Mouse (Mus musculus) thymus, postnatal 0 days (tissue): ENCODE measurements around the gene Ptprc. TPM values are rescaled to one million over a fixed set of nuclear protein-coding genes. Genes with fewer than 3 reads are reported as not detected.

Source experiments
- DNase-seq: peaks from one replicate; pipeline ENCODE4 v3.0.0-alpha.2; 2015; ENCODE audit warnings: low spot score
- polyA plus RNA-seq: library from polyadenylated mRNA; unstranded; fragments of >200 nt; fragmentation: Nextera tagmentation; extraction: Ambion mirVana; gene quantifications from 2 replicates; pipeline ENCODE4 v1.2.1, GENCODE M21; 2015

Ptprc gene
- polyA plus RNA-seq: 408 and 445 TPM in 2 replicates

- DNase-seq: peak; percentile 46
Observed at GRCm38 (mm10) chr1:138175494-138175893, at the start of gene Ptprc. Gene Ptprc, minus strand, starts transcription at chr1:138175708.

- DNase-seq: no peak
Observed at GRCm38 (mm10) chr1:138214736-138215458, 39.4 kb upstream of the Ptprc start.

- no peak for DNase-seq
Observed at GRCm38 (mm10) chr1:138210387-138211024, 35.0 kb upstream of the Ptprc start.

- DNase-seq: no peak
Observed at GRCm38 (mm10) chr1:138209751-138210150, 34.2 kb upstream of the Ptprc start.

- DNase-seq: no peak
Observed at GRCm38 (mm10) chr1:138206041-138206440, 30.5 kb upstream of the Ptprc start.

GRCm38 (mm10) chr1:138191689-138192508, 16.4 kb upstream of the Ptprc start:
- peak; percentile 96 for DNase-seq

GRCm38 (mm10) chr1:138188131-138188530, 12.6 kb upstream of the Ptprc start:
- DNase-seq: no peak

GRCm38 (mm10) chr1:138185904-138186303, 10.4 kb upstream of the Ptprc start:
- no peak for DNase-seq

- no peak for DNase-seq
Observed at GRCm38 (mm10) chr1:138180081-138180480, 4.6 kb upstream of the Ptprc start.

GRCm38 (mm10) chr1:138174705-138175492, 609 bp downstream of the Ptprc start:
- DNase-seq: peak; percentile 75

GRCm38 (mm10) chr1:138174143-138174542, 1.4 kb downstream of the Ptprc start:
- DNase-seq: peak; percentile 33

- no peak for DNase-seq
Observed at GRCm38 (mm10) chr1:138173669-138174068, 1.8 kb downstream of the Ptprc start.

- peak; percentile 35 for DNase-seq
Observed at GRCm38 (mm10) chr1:138172547-138172946, 3.0 kb downstream of the Ptprc start.

- DNase-seq: no peak
Observed at GRCm38 (mm10) chr1:138172096-138172495, 3.4 kb downstream of the Ptprc start.

GRCm38 (mm10) chr1:138166233-138166771, 9.2 kb downstream of the Ptprc start:
- no peak for DNase-seq

GRCm38 (mm10) chr1:138162638-138163037, 12.9 kb downstream of the Ptprc start:
- DNase-seq: peak; percentile 72

- DNase-seq: no peak
Observed at GRCm38 (mm10) chr1:138158921-138159320, 16.6 kb downstream of the Ptprc start.

- no peak for DNase-seq
Observed at GRCm38 (mm10) chr1:138158236-138158635, 17.3 kb downstream of the Ptprc start.

GRCm38 (mm10) chr1:138157709-138158108, 17.8 kb downstream of the Ptprc start:
- DNase-seq: peak; percentile 53

- peak; percentile 85 for DNase-seq
Observed at GRCm38 (mm10) chr1:138157008-138157407, 18.5 kb downstream of the Ptprc start.
